Mouse (Mus musculus) heart, embryonic 15.5 days (tissue): ENCODE measurements around the gene Tecpr1. TPM values are rescaled to one million over a fixed set of nuclear protein-coding genes. Genes with fewer than 3 reads are reported as not detected.

ENCODE experiments used
- ATAC-seq: fragments of 200-750 bp; cut with Nextera tagmentation; replicated peaks from 2 replicates; pipeline ENCODE4 v1.8.0; 2017; ENCODE audit warnings: low read depth, moderate TSS enrichment; ENCODE audit not compliant: insufficient number of reproducible peaks, insufficient read depth, low FRiP score
- H3K27ac ChIP-seq: fragments of 300-500 bp; sonication (generic); 2 replicates; pipeline ENCODE4 v1.5.1; 2015; ENCODE audit warnings: mild to moderate bottlenecking, inconsistent platforms
- H3K27me3 ChIP-seq: fragments of 300-500 bp; sonication (generic); 2 replicates; pipeline ENCODE4 v1.6.1; 2015; ENCODE audit warnings: inconsistent platforms
- H3K36me3 ChIP-seq: fragments of 300-500 bp; sonication (generic); 2 replicates; pipeline ENCODE4 v1.6.1; 2015; ENCODE audit warnings: mild to moderate bottlenecking, inconsistent platforms
- H3K4me1 ChIP-seq: fragments of 300-500 bp; sonication (generic); replicated peaks from 2 replicates; pipeline ENCODE4 v1.6.1; 2015; ENCODE audit warnings: inconsistent platforms
- H3K4me2 ChIP-seq: fragments of 300-500 bp; sonication (generic); 2 replicates; pipeline ENCODE4 v1.6.1; 2015; ENCODE audit warnings: inconsistent platforms, mild to moderate bottlenecking, moderate library complexity
- H3K4me3 ChIP-seq: fragments of 300-500 bp; sonication (generic); 2 replicates; pipeline ENCODE4 v1.5.1; 2015; ENCODE audit warnings: mild to moderate bottlenecking, inconsistent platforms
- H3K9ac ChIP-seq: fragments of 300-500 bp; sonication (generic); 2 replicates; pipeline ENCODE4 v1.6.1; 2015; ENCODE audit warnings: mild to moderate bottlenecking, inconsistent platforms
- H3K9me3 ChIP-seq: fragments of 300-500 bp; sonication (generic); replicated peaks from 2 replicates; pipeline ENCODE4 v1.6.1; 2016; ENCODE audit warnings: inconsistent platforms
- WGBS: fragments of 180-500 bp; shearing (Covaris S2); methylation state at CpG from one replicate; pipeline ENCODE4 v1.1.7; 2015; ENCODE audit warnings: mixed read lengths; 5-methylcytosine and 5-hydroxymethylcytosine counted together
- polyA plus RNA-seq: library from polyadenylated mRNA; unstranded; fragments of >200 nt; fragmentation: Nextera tagmentation; extraction: Ambion mirVana; gene quantifications from 2 replicates; pipeline ENCODE4 v1.2.1, GENCODE M21; 2015

The Tecpr1 gene
- polyA plus RNA-seq, 1 experiment from 2014 or later, result 13.9 TPM

DNA sequence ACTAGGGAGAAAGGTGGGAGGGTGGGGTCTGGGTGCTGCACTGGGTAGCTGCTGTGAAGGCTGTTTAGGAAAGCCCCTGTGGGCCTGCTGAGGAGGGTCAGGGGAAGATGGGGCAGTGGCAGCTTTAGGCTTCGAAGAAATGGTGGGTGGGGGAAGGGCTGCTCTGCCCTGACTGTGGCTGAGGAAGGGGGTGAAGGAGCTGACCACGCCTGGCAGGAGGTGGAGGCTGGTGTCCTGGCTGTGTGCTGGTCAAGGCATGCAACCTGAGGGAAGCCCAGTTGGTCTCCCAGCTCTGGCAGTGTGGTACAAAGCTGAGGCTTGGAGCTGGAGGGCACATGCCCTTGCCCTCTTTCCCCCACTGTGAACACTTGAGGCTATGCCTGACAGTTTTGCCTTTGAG lies 35.3 kb upstream of the Tecpr1 start:
- H3K4me1 ChIP-seq, result peaks cover 76% of the 10 kb centered on the region
- peak overlapping the region; percentile 84 for H3K4me2 ChIP-seq
- no peaks in the 10 kb centered on the region for H3K36me3 ChIP-seq
- H3K27me3 ChIP-seq, result no peaks in the 10 kb centered on the region
- WGBS, result 26% methylated on average over 2 of the region's 2 CpGs
- H3K27ac ChIP-seq, result peak overlapping the region; percentile 98
- peak overlapping the region; percentile 86 for H3K4me3 ChIP-seq
- no peaks in the 10 kb centered on the region for H3K9me3 ChIP-seq
- no peak for ATAC-seq
- peak overlapping the region; percentile 60 for H3K9ac ChIP-seq

DNA sequence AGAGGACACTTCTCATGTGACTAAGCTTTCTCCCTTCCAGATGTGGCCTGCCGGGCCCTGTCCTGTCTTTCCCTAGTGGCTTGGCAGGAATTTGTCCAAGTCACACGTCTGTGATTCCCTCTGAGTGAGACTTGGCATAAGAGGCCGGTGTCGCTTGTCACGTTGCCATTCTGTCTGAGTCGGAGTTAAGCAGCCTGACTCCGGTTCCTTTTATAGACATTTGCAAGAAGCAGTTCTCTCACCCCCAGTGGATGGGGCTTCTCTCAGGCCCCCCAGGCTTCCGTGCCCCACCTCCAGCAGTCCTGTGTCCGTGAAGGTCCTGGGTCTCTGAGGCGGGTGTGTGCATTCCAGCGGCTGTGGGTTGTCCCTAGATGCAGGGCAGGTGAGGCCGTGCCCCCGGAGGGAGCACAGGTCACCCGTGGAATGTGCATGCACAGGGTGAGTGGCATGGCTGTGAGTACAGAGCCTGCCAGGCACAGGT lies 34.8 kb upstream of the Tecpr1 start:
- Histone ChIP-seq H3K4me1 (peaks cover 71% of the 10 kb centered on the region), H3K27me3 (no peaks in the 10 kb centered on the region), H3K27ac (peak overlapping the region; percentile 98), H3K4me2 (peak overlapping the region; percentile 84), H3K36me3 (no peaks in the 10 kb centered on the region), H3K9me3 (no peaks in the 10 kb centered on the region), H3K4me3 (peak overlapping the region; percentile 86), H3K9ac (peak overlapping the region; percentile 96)
- 14% methylated on average over 14 of the region's 14 CpGs for WGBS
- peak; percentile 47 for ATAC-seq

DNA sequence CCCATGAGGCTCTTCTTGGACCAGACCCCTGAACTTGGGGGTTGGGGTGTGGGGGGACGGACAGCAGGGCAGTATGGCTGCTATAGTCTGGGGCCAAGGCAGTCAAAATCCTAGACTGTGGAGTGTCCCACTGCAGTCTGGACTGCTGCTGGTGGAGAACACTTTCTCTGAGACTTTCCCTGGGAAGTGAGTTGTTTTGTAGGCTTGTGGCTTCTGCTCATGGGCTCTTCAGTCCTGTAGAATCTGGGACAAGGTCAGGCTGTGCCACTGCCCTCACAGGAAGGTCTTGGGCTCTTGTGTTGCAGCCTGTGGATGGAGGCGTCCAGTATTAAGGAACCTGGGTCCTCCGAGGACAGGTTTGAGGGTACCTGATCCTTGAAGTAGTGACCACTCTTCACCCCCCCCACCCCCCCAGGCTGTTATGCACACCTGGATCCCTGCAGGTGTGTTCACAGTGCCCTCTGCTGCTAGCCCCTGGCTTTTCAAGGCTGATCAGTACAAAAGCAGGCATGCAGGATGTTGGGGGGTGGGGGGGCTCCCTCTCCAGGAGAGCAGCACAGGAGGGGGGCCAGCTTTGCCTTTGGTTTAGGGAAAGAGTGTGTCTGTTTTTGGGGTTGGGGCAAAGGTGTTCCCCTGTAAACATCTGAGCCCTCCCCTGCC lies 34.2 kb upstream of the Tecpr1 start:
- WGBS, result 69% methylated on average over 3 of the region's 3 CpGs
- peak overlapping the region; percentile 86 for H3K4me3 ChIP-seq
- no peaks in the 10 kb centered on the region for H3K36me3 ChIP-seq
- no peak for ATAC-seq
- H3K4me1 ChIP-seq, result peaks cover 67% of the 10 kb centered on the region
- no peaks in the 10 kb centered on the region for H3K9me3 ChIP-seq
- no peaks in the 10 kb centered on the region for H3K27me3 ChIP-seq
- H3K4me2 ChIP-seq, result peak overlapping the region; percentile 84
- H3K27ac ChIP-seq, result peak overlapping the region; percentile 98
- peak overlapping the region; percentile 96 for H3K9ac ChIP-seq

DNA sequence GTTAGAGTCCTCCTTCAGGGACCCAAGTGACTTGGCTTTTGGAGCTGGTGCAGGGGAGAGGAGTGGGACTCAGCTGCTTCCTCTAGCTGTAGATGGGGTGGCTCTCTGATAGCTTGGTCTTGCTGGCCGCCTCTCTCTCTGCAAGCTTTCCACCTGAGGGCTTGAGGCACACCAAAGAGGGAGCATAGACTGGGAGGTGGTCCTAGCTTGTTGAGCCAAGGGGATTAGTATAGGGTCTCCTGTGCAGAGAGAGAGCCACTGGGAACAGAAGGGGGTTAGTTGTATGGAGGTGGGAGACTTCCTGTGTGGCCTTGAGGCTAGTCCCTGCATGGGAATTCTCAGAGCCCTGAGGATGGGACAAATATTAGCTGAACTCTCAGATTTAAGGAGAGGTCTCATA lies 33.5 kb upstream of the Tecpr1 start:
- peak overlapping the region; percentile 84 for H3K4me2 ChIP-seq
- H3K9ac ChIP-seq, result peak overlapping the region; percentile 96
- peaks cover 64% of the 10 kb centered on the region for H3K4me1 ChIP-seq
- H3K9me3 ChIP-seq, result no peaks in the 10 kb centered on the region
- no peaks in the 10 kb centered on the region for H3K27me3 ChIP-seq
- no peak for ATAC-seq
- WGBS, result 11% methylated on average over 1 of the region's 1 CpGs
- peak overlapping the region; percentile 98 for H3K27ac ChIP-seq
- no peaks in the 10 kb centered on the region for H3K36me3 ChIP-seq
- H3K4me3 ChIP-seq, result peak overlapping the region; percentile 86

DNA sequence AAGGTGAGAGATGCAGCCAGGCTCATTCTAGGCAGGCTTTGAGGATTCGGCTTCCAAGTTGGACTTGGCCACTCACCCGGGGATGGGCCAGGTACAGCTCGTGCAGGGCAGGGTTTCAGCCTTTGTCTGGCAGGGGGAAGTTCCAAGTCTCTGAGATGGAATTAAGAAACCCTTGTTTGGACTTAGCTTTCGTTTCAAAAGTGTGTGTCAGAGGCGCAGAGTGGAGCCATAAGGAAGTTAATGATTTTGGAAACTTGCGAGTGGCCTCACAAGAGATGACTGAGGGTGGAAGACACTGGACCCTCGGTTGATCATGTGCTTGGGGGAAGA lies 33.1 kb upstream of the Tecpr1 start:
- H3K4me3 ChIP-seq, result peak overlapping the region; percentile 86
- no peaks in the 10 kb centered on the region for H3K36me3 ChIP-seq
- H3K27ac ChIP-seq, result peak overlapping the region; percentile 98
- H3K4me1 ChIP-seq, result peaks cover 62% of the 10 kb centered on the region
- ATAC-seq, result no peak
- no peaks in the 10 kb centered on the region for H3K9me3 ChIP-seq
- peak overlapping the region; percentile 84 for H3K4me2 ChIP-seq
- 10% methylated on average over 7 of the region's 7 CpGs for WGBS
- H3K27me3 ChIP-seq, result no peaks in the 10 kb centered on the region
- H3K9ac ChIP-seq, result peak overlapping the region; percentile 96

DNA sequence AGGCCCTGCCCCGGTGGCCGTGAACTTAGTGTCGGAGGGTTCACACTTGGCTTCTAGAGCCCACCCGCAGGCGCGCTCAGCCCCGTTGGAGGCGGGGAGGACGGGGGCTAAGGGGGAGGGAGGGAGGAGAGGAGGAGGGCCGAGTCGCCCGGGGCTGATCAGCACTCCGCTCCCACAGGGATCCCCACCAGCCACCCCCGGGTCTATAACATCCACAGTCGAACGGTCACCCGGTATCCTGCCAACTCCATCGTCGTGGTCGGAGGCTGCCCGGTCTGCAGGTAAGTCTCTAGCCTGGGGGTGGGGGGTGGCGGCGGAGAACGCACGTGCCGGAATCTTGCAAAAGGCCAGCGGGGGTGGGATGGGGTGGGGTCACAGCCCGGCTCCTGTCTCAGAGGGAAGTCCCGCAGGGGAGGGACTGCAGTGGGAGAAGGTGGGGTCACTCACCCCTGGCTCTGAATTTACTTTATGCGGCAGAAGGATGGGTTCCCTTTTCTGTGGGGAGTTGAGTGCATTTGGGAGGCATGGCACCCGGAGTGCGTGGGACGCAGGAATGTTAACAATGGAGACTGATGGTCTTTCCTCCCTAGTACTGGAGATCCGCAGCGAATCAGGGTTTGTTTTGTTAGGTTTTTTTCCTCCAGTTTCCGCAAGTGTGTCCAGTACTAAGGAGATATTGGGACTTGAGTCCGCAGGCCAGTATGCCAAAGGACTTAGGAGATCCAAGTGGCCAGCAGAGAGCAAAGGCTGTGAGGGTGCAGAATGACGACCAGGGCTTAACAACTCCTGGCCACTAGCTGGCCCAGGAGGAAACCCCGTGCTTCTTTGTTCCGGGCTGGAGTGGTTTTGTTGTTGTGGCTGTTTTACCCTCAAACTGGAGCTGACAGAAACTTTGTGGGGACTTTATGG lies 32.5 kb upstream of the Tecpr1 start:
- Histone ChIP-seq H3K4me3 (peak overlapping the region; percentile 86), H3K4me1 (peaks cover 60% of the 10 kb centered on the region), H3K9me3 (no peaks in the 10 kb centered on the region), H3K27ac (peak overlapping the region; percentile 98), H3K27me3 (no peaks in the 10 kb centered on the region), H3K4me2 (peak overlapping the region; percentile 84), H3K36me3 (no peaks in the 10 kb centered on the region), H3K9ac (peak overlapping the region; percentile 96)
- WGBS, result under 1% methylated on average over 40 of the region's 40 CpGs
- ATAC-seq, result peak; percentile 43

GRCm38 (mm10) chr5:144254811-144255631 lies 31.6 kb upstream of the Tecpr1 start:
- H3K27ac ChIP-seq, result peak overlapping the region; percentile 98
- H3K4me3 ChIP-seq, result peak overlapping the region; percentile 86
- no peaks in the 10 kb centered on the region for H3K36me3 ChIP-seq
- no peaks in the 10 kb centered on the region for H3K9me3 ChIP-seq
- WGBS, result under 1% methylated on average over 57 of the region's 84 CpGs
- H3K4me2 ChIP-seq, result peak overlapping the region; percentile 84
- peak overlapping the region; percentile 96 for H3K9ac ChIP-seq
- no peaks in the 10 kb centered on the region for H3K27me3 ChIP-seq
- H3K4me1 ChIP-seq, result peaks cover 51% of the 10 kb centered on the region
- ATAC-seq, result peak; percentile 76

- Histone ChIP-seq H3K27me3 (no peaks in the 10 kb centered on the region), H3K4me2 (peak overlapping the region; percentile 84), H3K27ac (peak overlapping the region; percentile 98), H3K4me3 (peak overlapping the region; percentile 86), H3K4me1 (peaks cover 44% of the 10 kb centered on the region), H3K9ac (0 out of 2 replicates have a peak overlapping the region, but pooled peaks have one; percentile 49), H3K9me3 (no peaks in the 10 kb centered on the region), H3K36me3 (no peaks in the 10 kb centered on the region)
- WGBS, result 56% methylated on average over 16 of the region's 16 CpGs
- ATAC-seq, result peak; percentile 21; the same call in 1 of the 2 replicates
These were observed 30.9 kb upstream of the Tecpr1 start for GRCm38 (mm10) chr5:144254122-144254810.

- H3K4me2 ChIP-seq, result no peak overlapping the region
- no peak overlapping the region for H3K27ac ChIP-seq
- H3K36me3 ChIP-seq, result no peaks in the 10 kb centered on the region
- no peaks in the 10 kb centered on the region for H3K27me3 ChIP-seq
- H3K4me3 ChIP-seq, result no peak overlapping the region
- peaks cover 35% of the 10 kb centered on the region for H3K4me1 ChIP-seq
- ATAC-seq, result no peak
- H3K9me3 ChIP-seq, result no peaks in the 10 kb centered on the region
- H3K9ac ChIP-seq, result no peak overlapping the region
- WGBS, result 72% methylated on average over 4 of the region's 4 CpGs
These were observed 29.8 kb upstream of the Tecpr1 start for GRCm38 (mm10) chr5:144253212-144253611.

DNA sequence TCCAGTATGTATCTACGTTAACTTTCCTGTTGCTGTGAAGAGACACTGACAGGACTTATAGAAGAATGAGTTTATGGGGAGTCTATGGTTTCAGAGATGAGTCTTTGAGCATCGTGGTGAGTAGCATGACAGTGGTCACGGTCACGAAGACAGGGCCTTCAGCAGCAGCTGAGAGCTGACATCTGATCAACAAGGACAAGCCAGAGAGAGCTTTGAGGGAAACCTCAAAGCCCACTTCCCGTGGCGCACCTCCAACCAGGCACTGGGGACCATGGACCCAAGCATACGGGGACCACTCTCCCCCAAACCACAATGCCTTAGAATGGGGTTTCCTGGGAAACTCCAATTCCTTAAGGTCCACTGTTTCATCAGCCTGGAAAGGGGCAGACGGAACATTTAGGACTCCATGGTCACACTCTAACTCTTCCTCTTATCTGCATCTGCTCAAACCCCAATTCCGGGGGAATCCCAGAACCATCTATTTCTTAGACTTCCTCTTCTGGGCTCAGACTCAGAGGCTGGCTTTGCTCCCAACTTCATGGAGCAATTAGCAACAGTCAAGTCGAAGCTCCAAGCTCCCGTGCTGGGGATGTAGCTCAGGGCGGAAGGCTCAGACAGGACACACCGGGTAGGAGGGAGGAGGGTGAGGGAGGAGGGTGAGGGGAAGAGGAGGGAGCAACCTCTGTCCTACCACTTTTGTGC lies 28.6 kb upstream of the Tecpr1 start:
- no peak overlapping the region for H3K27ac ChIP-seq
- no peak for ATAC-seq
- no peak overlapping the region for H3K4me3 ChIP-seq
- no peaks in the 10 kb centered on the region for H3K36me3 ChIP-seq
- WGBS, result 82% methylated on average over 13 of the region's 13 CpGs
- H3K4me1 ChIP-seq, result peaks cover 35% of the 10 kb centered on the region
- H3K27me3 ChIP-seq, result no peaks in the 10 kb centered on the region
- H3K9ac ChIP-seq, result no peak overlapping the region
- no peak overlapping the region for H3K4me2 ChIP-seq
- no peaks in the 10 kb centered on the region for H3K9me3 ChIP-seq
